Mouse (Mus musculus) Muller cell, postnatal 12 days (primary cell): ENCODE results near the gene Slit3.

ENCODE experiments used
- DNase-seq: peaks from one replicate; pipeline ENCODE4 v3.0.0-alpha.2; 2015; ENCODE audit errors: inconsistent ontology term

The Slit3 gene

GRCm38 (mm10) chr11:35523773-35524172, 402.7 kb downstream of the Slit3 start:
- DNase-seq: peak; percentile 77

DNA sequence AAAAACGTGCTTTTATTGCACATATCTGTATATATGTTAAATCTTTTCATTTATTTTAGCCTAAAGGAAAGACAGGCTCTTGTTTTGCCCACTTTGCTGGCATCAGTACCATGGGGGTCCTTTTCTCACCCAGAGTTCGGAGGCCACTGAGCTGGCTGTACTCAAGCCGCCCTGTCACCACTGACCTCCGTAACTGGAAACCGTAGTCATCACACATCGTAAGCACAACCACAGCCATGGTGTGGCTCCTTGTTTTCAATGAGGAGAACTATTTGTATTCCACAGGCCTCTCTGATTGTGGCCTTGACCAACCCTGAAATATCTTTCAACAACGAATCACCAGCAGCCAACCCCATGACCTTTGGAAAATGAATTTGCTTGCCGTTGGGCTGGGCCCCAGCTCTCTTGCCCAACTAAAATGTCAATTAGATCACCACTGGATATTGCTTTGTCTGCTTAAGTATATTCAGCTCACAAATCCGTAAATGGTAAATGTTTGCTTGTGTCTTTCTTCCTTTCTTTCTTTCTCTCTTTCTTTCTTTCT, 405.3 kb downstream of the Slit3 start:
- no peak for DNase-seq

DNA sequence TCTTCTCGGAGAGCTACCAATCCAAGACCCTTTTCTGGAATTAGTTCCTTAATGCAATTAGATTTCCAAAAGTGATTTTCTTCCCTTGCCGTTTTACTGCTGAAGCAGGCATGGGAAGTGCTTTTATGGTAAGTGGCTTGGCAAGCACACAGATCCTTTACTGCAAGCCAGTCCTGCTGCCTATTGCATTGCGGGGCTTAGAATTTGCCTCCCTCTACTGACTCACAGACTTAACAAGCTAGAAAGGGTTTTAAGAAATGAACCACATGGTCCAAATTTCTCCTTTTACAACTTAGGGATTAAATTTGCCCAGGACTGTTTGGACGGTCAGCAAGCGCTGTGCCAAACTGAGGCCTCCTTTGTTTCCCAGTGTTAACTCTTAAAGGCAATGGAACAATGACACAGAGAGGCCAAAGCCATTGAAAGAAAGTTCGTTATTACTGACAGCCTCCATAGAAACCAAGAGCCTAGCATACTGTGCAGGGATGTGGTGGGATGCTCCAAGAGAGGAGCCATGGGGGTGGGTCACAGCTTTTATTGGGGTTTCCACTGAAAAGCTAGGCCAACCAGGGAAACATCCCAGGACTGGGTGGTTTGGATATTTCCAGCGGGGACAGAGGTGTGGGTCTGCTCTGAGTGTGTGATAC, 406.9 kb downstream of the Slit3 start:
- peak; percentile 42 for DNase-seq

DNA sequence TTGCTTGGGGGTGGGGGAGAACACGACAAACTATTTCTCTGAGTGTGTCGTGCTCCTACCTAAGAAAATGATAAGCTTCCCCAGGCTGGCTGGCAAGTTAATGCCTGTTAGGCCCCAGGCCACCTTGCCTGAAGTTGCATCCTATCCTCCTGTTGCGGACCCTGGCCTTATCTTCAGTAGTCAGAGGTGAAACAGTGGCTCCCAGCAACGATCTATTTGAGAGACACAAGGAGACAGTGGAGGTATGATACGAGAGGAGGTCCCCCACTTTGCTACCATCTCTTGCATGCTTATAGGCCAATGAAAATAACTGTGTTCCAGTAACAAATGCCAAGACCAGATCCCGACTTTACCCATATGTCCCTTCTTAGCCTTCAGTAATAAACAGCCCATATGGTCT, 414.0 kb downstream of the Slit3 start:
- no peak for DNase-seq

DNA sequence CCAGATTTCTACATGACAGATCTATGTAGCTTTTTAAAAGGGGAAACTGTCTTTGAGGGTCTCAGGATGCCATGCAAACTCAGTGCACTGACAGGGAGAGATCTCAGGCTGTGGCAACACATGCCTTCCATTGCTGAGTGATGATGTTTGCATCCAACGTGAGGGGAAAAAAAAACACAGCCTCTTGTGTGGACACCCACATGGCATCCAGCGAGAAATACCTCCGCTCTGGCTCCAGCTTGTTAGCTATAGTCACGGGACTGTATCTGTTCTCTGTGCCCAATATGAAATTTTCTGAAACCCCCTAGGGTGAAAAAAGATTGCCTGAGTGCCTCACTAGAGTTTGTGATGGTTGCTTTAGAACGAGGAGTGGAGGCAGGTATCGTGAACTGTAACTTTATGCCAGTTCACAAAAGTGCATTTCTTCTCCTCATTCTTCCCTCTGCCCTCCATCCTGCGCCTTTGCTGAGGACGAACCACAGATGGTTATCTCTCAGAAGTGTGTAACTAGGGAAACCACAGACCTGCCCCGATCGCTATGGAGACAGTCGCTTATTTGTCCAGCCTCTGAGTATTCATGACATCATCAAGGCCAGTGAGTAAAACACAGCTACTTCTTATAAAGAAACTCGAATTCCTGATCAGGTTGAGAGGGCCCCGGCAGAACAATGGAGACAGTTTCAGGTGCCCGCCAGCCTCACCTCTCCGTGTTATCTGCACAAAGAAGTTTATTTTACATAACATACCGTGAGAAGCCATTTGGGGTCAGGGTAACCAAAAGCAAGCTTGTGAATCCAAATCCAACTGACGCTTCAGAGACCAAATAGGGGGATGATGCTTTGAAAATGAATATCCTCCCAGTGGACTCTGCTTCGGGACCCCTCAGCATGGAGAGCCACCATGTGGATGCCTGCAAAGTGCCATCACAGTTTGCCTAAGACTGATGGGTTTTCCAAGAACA, 416.4 kb downstream of the Slit3 start:
- DNase-seq: no peak

DNA sequence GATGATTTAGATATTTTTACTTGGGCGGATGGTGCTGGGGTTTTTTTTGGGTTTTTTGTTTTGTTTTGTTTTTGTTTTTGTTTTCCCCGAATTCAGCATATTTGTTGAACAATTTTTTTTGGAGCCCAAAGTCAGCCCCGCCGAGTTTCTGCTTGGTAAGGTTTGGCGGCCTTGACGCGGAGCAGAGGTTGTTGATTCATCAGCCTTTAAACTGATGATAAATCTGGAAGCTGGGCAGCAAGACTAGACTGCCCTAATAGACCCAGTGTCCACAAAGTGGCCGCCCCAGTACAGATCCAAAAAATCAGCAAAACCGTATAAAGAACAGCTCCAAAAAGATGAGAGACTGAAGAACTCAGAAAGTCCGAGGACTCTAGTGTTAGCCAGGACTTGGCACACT, 421.7 kb downstream of the Slit3 start:
- no peak for DNase-seq

GRCm38 (mm10) chr11:35544112-35545064, 423.4 kb downstream of the Slit3 start:
- peak; percentile 24 for DNase-seq

DNA sequence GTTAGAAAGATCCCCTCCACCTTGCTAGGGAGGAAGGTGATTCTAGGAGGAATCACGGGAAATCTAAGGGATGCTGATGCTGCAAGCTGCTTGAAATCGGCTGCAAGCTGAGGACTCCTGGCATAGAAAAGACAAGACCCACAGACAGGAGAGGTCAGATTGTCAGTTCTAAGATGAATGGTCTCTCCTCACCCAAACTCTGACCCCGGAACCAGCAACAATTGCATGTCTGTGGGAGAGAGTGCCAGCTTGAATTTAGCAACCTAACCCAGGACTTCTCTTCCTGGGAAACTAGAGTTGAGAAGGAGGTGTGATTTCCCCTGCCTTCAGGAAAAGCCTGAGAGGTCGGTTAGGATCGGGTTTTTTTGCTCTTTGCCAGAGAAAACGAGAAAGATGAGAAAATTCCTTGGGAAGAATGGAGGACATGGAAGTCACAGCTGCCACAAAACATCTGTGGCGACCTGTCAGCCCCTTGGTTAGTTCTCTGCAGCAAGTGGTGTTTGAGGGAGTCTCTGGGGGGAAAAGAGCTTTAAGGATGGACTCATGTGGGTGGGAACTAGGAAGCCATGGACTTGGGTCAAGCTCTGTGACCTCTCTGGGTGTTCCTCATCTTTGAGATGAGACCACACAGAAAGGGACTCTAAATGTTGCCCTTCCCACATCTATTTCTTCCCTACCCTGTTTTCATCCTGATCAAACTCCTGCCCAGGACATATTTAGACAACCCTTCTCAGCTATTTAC, 425.2 kb downstream of the Slit3 start:
- no peak for DNase-seq

GRCm38 (mm10) chr11:35550036-35550435, 429.0 kb downstream of the Slit3 start:
- no peak for DNase-seq

DNA sequence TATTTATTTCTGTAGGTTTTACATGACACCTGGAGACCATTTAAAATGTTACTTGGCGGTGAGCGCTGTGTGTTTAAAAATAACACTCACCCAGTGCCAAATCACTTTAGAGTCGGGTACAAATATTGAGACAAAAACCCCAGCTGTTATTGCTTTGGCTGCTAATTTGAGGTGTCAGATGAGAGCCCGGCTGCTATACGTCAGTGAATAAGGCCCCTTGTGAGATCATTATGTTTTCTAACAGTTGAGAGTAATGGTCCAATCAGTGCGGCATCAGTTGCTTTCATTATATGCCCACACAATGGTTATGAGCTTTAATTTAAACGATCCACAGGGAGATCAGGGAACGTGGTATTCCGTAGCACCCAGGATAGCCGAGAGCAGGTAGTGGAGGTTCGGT, 435.2 kb downstream of the Slit3 start:
- no peak for DNase-seq

DNA sequence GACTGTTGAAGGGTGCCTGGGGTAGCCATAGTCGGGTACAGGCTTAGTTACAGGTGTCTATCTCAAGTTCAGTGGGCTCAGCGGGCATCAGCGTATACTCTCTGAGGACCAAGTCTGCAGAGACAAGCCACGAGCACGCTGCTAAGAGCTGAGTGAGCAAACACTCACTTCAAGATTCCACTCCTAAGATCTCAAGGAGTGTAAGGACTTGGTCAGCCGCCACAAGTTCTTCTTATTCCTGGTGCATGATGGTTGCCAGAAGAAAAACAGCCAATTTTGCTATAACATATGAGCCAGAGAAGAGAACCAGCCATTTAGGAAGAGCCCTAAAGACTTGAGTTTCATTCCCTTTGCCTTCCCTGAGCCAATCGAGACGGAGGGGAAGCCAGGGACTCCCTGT, 436.5 kb downstream of the Slit3 start:
- DNase-seq: no peak

- peak; percentile 49 for DNase-seq
Observed at GRCm38 (mm10) chr11:35558311-35558710, 437.3 kb downstream of the Slit3 start.

DNA sequence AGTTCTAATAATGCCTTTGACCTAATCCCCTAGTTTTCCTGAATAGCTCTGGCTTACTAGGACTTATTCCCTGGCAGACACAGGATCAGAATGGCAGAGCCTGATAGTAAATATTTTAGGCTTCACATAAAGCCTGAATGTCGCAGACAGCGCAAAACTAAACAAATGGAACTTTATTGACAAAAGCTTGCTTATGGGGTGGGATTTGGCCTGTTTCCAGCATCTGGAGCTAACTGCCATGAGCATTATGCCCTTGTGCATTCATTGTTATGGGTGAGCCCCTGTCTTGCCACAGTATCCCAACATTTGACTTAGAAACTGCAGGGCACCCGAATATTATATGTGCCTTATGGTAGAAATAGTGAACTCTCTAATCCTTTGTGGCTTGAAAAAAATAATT, 438.4 kb downstream of the Slit3 start:
- DNase-seq: no peak

DNA sequence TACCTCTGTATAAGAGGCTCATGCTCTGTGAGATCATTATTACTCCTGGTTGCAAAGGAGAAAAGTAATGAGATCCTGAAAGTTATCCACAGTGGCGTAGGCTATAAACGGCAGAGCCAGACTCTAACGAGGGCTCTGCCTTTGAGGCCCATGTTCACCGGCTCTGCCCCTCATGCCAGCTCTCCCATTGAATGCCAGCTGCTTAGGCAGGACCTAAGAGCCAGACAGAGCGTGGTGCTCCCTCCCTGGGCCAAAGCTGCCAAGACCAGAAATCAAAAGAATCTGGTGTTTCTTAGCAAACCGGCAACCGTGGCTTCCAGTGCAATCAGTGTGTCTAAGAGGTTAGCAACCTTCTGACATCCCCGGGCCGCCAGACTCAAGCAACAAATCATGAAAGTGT, 440.7 kb downstream of the Slit3 start:
- peak; percentile 40 for DNase-seq

DNA sequence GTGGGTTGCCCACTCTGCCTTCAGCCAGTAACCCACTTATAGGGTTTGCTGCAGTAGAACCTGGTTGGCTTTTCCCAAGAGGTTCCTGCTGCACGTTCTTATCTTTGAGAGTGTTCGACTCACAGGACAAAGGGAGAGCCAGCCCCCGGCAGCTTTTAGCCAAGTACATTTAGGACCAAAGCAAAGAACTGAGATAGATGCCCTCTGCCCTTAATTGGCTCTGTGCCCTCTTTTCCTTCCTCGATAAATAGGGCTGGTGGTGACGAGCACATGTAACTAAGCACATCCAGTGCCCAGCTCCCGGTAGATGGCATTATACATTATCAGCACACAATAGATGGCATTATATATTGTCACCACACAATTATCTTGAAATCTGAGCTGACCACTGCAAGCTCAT, 444.3 kb downstream of the Slit3 start:
- no peak for DNase-seq

GRCm38 (mm10) chr11:35566686-35567085, 445.7 kb downstream of the Slit3 start:
- no peak for DNase-seq

GRCm38 (mm10) chr11:35569126-35569916, 448.3 kb downstream of the Slit3 start:
- DNase-seq: no peak

GRCm38 (mm10) chr11:35569957-35570356, 448.9 kb downstream of the Slit3 start:
- DNase-seq: no peak

DNA sequence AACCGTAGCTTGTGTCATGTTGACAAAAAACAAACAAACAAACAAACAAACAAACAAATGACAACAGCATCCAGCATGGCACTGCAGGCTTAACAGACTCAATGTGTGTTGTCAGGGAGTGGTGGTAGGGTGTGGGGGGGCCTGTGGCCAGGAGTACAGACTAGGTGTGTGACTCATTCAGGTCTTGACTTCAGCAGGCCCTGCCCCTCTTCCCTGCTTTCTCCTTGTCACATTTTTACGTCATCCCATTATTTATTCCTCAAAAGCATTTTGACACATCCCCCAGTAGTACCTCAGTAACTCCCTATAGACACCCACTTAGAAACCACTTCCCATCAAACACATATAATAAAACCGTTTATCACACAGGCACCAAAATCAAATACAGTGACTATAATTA, 450.9 kb downstream of the Slit3 start:
- no peak for DNase-seq

GRCm38 (mm10) chr11:35578796-35579195, 457.8 kb downstream of the Slit3 start:
- DNase-seq: no peak
